Mouse (Mus musculus) adrenal gland, postnatal 4 days (tissue): ENCODE results near the gene Ccnd3. TPM values are rescaled to one million over a fixed set of nuclear protein-coding genes. Genes with fewer than 3 reads are reported as not detected.

Experiments
- DNase-seq, 2 experiments: peaks; one replicate each; pipeline ENCODE4 v3.0.0; 2021 to 2022; ENCODE audit warnings: low spot score in 2 of 2, mixed read lengths in 2 of 2
- total RNA-seq, 2 experiments: library from RNA; stranded (reverse); gene quantifications; 2 replicates each; pipeline ENCODE4 v1.2.3; 2021

Gene Ccnd3
- total RNA-seq, 2 experiments from 2014 or later: 198 to 200 TPM

DNA sequence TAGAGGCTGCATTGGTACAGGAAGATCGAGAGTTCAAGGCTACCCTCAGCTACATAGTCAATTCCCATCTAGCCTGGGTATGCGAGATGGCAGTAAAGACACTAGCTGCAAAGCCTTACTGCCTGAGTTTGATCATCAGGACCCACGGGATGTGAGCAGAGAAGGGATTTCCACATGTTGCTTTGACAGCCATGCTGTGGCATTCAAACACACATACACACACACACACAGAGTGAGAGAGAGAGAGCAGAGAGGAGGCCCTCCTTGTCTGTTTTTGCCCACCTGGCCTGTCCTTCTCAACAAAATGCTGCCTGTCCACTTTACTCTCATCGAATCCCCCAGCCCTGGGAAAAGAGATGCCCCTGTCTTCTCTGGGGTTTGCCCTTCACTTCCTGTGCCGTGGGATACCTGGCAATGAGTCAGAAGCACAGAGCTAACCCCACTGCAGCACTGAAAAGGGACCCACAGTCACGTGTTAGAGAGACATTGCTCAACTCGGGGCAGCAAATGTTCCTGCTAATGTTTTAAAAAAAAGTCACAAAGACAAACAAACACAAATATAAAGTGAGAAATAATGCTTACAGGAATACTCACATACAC, 38.3 kb downstream of the Ccnd3 start:
- DNase-seq: no peak

DNA sequence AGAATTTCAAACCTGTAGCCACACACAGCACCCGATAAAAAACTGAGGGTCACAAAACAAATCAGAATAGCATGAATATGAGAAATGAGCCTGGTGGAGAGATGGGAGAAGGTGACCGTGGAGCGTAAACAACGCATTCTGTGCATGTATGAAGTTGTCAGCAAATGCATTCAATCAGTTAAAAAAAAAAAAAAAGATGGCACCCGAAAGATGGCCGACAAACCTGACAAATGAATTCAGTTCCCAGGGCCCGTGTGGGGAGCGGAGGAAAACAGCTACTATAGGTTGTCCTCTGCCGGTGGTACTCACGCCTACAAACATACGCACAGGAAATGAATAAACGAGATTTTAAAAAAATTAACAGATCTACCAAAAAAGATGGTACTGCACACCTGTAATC, 40.3 kb downstream of the Ccnd3 start:
- DNase-seq: no peak

- peak in 1 of 2 experiments; percentile 38 for DNase-seq
Observed at GRCm38 (mm10) chr17:47545861-47546331, 41.0 kb downstream of the Ccnd3 start.

- DNase-seq: no peak
Observed at GRCm38 (mm10) chr17:47551049-47551448, 46.2 kb downstream of the Ccnd3 start.

- no peak for DNase-seq
Observed at GRCm38 (mm10) chr17:47552994-47553393, 48.1 kb downstream of the Ccnd3 start.

- no peak for DNase-seq
Observed at GRCm38 (mm10) chr17:47554621-47555020, 49.8 kb downstream of the Ccnd3 start.

DNA sequence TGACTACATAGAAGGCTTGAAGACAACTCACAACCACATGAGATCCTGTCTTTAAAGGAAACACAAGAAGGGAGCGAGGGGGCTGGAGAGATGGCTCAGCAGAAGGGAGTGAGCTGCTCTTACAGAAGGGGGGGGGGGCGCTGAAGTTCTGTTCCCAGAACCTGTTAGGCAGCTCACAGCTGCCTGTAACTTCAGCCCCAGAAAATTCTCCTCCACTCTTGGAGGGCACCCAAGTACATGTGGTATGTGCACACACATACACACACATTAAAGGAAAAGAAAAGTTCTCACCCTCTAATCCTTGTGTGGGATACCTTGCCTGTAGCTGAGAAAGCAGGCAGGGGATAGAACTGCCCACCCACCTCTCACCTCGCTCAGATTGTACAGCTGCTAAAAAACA, 52.3 kb downstream of the Ccnd3 start:
- DNase-seq: no peak

- DNase-seq: no peak
Observed at GRCm38 (mm10) chr17:47559726-47560125, 54.9 kb downstream of the Ccnd3 start.

GRCm38 (mm10) chr17:47562875-47563274, 58.0 kb downstream of the Ccnd3 start:
- DNase-seq: no peak

DNA sequence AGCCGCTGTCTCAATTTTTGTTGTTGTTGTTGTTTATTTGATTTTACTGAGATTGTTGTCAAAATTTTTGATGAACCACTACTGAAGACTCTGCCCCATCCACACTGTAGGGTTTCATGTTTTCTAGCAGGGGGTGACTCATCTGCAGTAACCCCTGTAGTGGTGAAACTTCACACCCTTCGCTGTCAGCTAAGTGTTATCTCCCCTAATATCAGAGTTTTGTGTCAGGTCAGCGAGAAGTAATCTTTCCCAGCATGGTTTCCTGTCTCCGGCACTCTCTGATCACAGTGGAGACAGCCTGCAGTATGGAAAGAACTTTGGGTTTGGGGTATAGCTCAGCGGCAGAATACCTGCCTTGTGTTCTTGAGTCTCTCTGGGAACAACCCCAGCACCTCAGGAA, 59.8 kb downstream of the Ccnd3 start:
- no peak for DNase-seq

DNA sequence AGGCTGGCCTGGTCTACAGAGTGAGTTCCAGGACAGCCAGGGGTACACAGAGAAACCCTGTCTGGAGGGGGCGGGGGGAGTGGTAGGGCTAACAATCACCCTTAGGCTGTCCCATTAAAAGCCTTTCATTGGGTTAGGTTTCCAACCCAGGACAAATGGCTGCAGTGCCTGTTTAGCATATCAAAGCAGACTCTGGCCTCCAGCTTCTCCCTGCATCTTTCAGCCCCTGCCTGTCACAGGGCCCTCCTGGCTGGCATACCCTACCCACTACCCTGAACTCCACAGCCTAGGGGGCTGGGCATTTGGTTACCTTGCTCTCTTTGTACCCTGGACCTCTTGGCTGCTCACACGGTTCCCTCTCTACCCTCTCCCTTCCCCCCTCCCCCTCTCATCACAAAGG, 61.3 kb downstream of the Ccnd3 start:
- DNase-seq: no peak

DNA sequence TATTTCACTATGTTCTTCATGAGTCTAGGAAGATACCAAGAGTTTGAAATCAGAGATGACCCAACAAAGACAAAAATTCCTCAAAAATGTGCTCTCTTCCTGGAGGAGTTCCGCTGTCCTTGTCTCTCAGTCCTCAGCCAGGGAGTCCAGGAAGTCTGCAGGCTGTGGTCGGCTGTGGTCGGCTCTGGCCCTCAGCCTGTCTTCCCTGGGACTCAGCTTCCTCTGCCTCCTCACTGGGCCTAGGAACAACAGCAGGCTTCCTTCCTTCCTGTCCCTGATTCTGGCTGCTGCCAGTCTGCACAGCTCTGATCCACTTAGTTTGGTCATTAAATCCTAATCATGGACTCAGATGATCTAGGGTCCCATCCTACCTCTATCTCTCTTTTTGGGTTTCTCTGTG, 62.4 kb downstream of the Ccnd3 start:
- no peak for DNase-seq

- DNase-seq: no peak
Observed at GRCm38 (mm10) chr17:47568389-47568788, 63.5 kb downstream of the Ccnd3 start.

DNA sequence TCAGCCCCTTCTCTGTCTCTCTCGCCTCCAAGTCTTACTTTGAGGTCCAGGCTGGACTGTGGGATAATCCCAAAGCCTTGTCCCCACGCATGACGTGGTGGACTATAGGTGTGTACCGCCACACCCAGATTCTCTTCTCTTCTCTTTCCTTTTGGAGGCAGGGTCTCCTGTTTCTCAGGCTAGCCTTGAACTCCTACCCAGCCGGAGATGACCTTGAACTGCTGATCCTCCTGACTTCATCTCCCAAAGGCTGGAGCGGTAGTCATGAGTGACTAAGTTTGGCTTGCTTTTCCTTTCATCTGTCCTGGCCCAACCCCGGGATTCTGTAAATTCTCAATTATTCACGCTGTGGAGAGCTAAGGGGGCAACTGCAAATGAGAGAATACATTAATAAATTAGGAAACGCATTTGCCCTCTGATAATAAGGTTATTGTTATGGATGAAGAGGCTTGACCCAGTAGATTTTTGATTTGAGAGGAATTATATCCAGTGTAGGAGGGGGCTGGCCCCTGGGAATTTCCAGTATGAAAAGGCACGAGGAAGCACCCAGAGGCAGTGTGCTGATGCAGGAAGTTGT, 64.2 kb downstream of the Ccnd3 start:
- DNase-seq: no peak

DNA sequence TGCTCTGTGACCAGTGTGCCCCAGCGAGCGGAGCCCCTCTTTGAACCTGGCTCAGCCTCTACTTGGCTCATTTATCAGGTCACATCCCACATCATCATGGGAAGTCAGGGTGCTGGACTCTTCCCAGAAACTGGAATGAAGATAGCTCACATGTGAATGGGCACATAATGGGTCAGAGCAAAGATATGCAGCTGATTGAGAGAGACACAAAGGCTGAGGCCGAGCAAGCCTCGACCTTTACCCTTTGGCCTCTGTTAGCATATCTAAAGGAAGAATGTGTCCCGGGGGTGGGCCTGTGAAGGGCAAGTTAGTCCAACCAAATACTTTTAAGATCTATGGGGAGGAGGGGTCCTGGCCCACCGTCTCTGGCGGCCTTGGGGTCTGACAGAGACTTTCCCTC, 66.8 kb downstream of the Ccnd3 start:
- DNase-seq: no peak

- no peak for DNase-seq
Observed at GRCm38 (mm10) chr17:47572436-47572835, 67.6 kb downstream of the Ccnd3 start.

- DNase-seq: no peak
Observed at GRCm38 (mm10) chr17:47574028-47574427, 69.2 kb downstream of the Ccnd3 start.

DNA sequence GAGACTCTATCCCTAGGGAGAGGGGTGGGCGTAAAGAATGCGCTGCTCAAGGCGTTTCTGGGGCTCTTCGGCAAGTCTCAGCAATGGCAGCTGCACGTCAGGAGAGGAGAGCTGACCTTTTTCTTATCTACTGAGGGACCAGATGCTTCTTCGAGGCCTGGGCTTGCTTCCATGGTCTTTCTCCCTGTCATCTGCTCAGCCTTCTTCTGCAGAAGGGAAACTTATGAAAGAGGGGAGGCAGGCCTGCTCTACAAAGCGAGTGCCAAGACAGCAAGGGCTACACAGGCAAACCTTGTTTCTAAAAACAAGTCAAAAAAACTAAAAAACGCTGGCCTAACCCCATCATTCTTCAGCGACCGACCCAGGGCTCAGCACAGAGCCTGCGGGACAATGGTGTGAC, 70.0 kb downstream of the Ccnd3 start:
- DNase-seq: no peak

- DNase-seq: no peak
Observed at GRCm38 (mm10) chr17:47578655-47579054, 73.8 kb downstream of the Ccnd3 start.

GRCm38 (mm10) chr17:47580962-47581361, 76.1 kb downstream of the Ccnd3 start:
- DNase-seq: no peak

- no peak for DNase-seq
Observed at GRCm38 (mm10) chr17:47588517-47588916, 83.7 kb downstream of the Ccnd3 start.

DNA sequence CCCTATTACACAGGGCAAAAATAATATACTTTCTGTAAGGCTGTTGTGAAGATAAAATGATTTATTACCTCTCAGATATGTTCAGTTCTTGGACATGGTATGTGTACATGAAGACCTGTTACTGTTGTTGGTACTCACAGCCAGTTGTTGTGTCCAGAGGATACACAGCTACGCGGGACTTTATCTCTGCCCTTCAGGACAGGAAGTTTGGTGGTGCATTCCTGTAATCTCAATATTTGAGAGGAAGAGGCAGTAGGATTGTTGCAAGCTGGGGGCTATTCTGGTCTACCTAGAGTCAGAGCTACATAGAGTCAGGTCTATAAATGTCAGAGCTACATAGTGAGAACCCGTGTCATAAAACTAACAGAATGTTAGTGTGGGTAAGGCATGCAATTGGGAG, 86.2 kb downstream of the Ccnd3 start:
- no peak for DNase-seq

DNA sequence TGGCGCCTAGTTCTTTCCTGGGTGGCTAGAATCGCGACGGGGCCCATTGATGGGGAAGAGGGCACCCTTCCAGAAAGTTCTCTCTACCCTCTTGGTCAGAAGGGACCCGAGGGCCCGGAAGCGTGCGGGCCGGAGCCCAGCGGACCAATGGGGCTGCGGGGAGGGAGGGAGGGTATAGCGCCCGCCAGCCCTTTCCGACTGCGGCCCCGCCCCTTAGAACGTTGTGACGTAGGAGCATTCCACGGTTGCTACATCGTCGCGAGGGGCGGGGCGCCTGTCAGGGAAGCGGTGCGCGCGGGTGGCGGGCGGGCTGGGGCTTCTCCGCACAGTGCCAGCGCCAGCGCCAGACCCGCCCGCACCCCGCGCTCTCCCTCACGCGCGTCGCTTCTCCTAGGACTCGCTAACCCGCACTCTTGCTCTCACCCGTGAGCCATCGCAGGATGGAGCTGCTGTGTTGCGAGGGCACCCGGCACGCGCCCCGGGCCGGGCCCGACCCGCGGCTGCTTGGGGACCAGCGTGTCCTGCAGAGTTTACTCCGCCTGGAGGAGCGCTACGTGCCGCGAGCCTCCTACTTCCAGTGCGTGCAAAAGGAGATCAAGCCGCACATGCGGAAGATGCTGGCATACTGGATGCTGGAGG, 88.5 kb downstream of the Ccnd3 start:
- peak; percentile 86 to 93 for DNase-seq
